Mouse (Mus musculus) limb, embryonic 13.5 days (tissue): ENCODE results near the gene Atrip. TPM values are rescaled to one million over a fixed set of nuclear protein-coding genes. Genes with fewer than 3 reads are reported as not detected.

Experiments used
- ATAC-seq: fragments of 200-750 bp; cut with Nextera tagmentation; 2 replicates; pipeline ENCODE4 v1.8.0; 2017; ENCODE audit warnings: low read depth, moderate number of reproducible peaks, moderate TSS enrichment; ENCODE audit not compliant: low FRiP score
- H3K27ac ChIP-seq: fragments of 300-500 bp; sonication (generic); 2 replicates; pipeline ENCODE4 v1.5.1; 2015; ENCODE audit warnings: inconsistent platforms, mild to moderate bottlenecking, moderate library complexity
- H3K27me3 ChIP-seq: fragments of 300-500 bp; sonication (generic); 2 replicates; pipeline ENCODE4 v1.6.1; 2015; ENCODE audit warnings: mild to moderate bottlenecking, inconsistent platforms
- H3K36me3 ChIP-seq: fragments of 300-500 bp; sonication (generic); 2 replicates; pipeline ENCODE4 v1.6.1; 2015; ENCODE audit warnings: inconsistent platforms, mild to moderate bottlenecking, moderate library complexity
- H3K4me1 ChIP-seq: fragments of 300-500 bp; sonication (generic); 2 replicates; pipeline ENCODE4 v1.6.1; 2015; ENCODE audit warnings: inconsistent platforms
- H3K4me2 ChIP-seq: fragments of 300-500 bp; sonication (generic); replicated peaks from 2 replicates; pipeline ENCODE4 v1.6.1; 2015; ENCODE audit warnings: inconsistent platforms, mild to moderate bottlenecking, moderate library complexity
- H3K4me3 ChIP-seq: fragments of 300-500 bp; sonication (generic); 2 replicates; pipeline ENCODE4 v1.5.1; 2015; ENCODE audit warnings: moderate library complexity, mild to moderate bottlenecking, inconsistent platforms
- H3K9ac ChIP-seq: fragments of 300-500 bp; sonication (generic); 2 replicates; pipeline ENCODE4 v1.6.1; 2015; ENCODE audit warnings: mild to moderate bottlenecking, inconsistent platforms
- H3K9me3 ChIP-seq: fragments of 300-500 bp; sonication (generic); 2 replicates; pipeline ENCODE4 v1.6.1; 2016; ENCODE audit warnings: inconsistent platforms
- WGBS: fragments of 180-500 bp; shearing (Covaris S2); methylation state at CpG from one replicate; pipeline ENCODE4 v1.1.7; 2015; 5-methylcytosine and 5-hydroxymethylcytosine counted together
- polyA plus RNA-seq: library from polyadenylated mRNA; unstranded; fragments of >200 nt; fragmentation: Nextera tagmentation; extraction: Ambion mirVana; gene quantifications from 2 replicates; pipeline ENCODE4 v1.2.1, GENCODE M21; 2015

Atrip gene
- polyA plus RNA-seq, 1 experiment from 2014 or later, result 29.0 TPM

DNA sequence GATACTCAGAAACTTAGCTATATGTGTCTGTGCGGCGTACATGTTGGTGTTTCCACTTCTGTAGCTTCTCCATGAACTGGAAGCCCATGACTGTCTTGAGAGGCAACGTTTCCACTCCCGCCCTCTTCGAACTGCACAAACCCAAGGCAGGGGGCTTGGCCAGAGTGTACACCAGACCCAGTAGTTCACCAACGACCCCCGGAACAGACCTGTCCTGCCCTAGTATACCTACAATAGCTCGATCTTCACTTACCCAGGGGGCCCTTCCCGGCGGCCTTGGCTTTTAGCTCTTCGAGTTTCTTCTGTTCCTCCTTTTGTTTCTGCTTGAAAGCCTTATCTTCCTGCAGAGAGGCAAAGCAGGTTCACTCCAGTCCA, 7.8 kb upstream of the Atrip start:
- 2% methylated on average over 11 of the region's 11 CpGs for WGBS
- peak overlapping the region; percentile 81 for H3K4me3 ChIP-seq
- H3K27me3 ChIP-seq, result no peaks in the 10 kb centered on the region
- H3K27ac ChIP-seq, result peak overlapping the region; percentile 48; the same call in 1 of the 2 replicates
- ATAC-seq, result peak; percentile 14; the same call in 1 of the 2 replicates
- H3K9me3 ChIP-seq, result no peaks in the 10 kb centered on the region
- H3K9ac ChIP-seq, result peak overlapping the region; percentile 91
- peak overlapping the region; percentile 85 for H3K4me2 ChIP-seq
- peaks cover 25% of the 10 kb centered on the region for H3K36me3 ChIP-seq
- H3K4me1 ChIP-seq, result peaks cover 17% of the 10 kb centered on the region

DNA sequence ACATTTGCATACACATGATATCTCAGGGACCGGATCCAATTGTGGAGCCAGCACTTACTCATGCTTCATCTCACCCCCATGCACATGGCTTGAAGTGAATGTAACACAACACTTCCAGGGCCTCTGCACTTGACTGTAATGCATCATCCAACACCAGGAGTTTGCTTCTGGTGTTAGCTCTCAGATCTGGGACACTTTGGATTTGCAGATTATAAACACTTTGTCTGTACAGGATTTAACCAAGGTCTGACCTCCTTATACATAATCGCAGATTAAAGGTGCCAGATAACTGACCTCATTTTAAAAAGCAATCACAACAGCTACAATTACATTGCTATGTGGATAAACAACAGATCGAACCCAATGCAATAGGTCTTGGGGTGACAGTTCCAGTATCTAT, 6.6 kb upstream of the Atrip start:
- H3K4me2 ChIP-seq, result peak overlapping the region; percentile 85
- no peaks in the 10 kb centered on the region for H3K9me3 ChIP-seq
- H3K27ac ChIP-seq, result no peak overlapping the region
- H3K36me3 ChIP-seq, result peaks cover 25% of the 10 kb centered on the region
- peak overlapping the region; percentile 81; the same call in 1 of the 2 replicates for H3K4me3 ChIP-seq
- ATAC-seq, result no peak
- H3K27me3 ChIP-seq, result no peaks in the 10 kb centered on the region
- no peak overlapping the region for H3K9ac ChIP-seq
- WGBS, result 89% methylated on average over 3 of the region's 3 CpGs
- H3K4me1 ChIP-seq, result peaks cover 17% of the 10 kb centered on the region

DNA sequence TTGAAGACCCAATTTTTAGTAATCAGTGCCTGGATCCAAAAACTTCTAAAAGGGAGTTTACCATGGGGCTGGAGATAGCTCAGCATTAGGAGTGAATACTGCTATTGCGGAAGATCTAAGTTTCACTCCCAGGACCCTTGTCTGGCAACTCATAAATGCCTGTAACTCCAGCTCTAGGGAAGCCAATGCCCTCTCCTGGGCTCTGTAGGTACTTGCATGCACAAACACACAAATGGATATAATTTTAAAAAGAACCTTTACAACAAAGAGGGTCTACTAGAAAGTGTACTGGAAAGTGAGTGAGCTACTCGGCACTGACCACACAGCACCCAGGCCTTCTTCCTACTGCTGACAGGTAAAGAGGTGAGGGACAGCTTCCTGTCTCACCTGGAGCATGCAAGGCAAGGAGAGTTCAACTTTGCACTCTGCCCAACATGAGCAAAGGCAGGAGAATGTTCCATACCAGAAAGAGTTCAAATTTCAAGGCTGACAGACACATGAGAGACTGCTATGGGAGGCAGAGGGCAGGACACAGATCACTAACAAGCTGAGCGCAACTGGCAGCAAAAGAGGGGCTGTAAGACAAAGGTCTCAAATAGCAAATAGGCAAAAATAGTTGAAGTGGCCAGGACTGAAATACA, 5.7 kb downstream of the Atrip start:
- ATAC-seq, result no peak
- Histone ChIP-seq H3K36me3 (peaks cover 84% of the 10 kb centered on the region), H3K4me2 (no peak overlapping the region), H3K4me3 (no peak overlapping the region), H3K9me3 (no peaks in the 10 kb centered on the region), H3K27ac (no peak overlapping the region), H3K27me3 (no peaks in the 10 kb centered on the region), H3K9ac (no peak overlapping the region), H3K4me1 (peaks cover 9% of the 10 kb centered on the region)
- WGBS, result 87% methylated on average over 3 of the region's 3 CpGs

GRCm38 (mm10) chr9:109060898-109061295, 13.0 kb downstream of the Atrip start:
- Histone ChIP-seq H3K4me3 (no peak overlapping the region), H3K4me1 (peaks cover 14% of the 10 kb centered on the region), H3K9me3 (no peaks in the 10 kb centered on the region), H3K9ac (no peak overlapping the region), H3K36me3 (peaks cover 84% of the 10 kb centered on the region), H3K4me2 (no peak overlapping the region), H3K27ac (no peak overlapping the region), H3K27me3 (no peaks in the 10 kb centered on the region)
- WGBS, result 87% methylated on average over 5 of the region's 5 CpGs
- no peak for ATAC-seq

DNA sequence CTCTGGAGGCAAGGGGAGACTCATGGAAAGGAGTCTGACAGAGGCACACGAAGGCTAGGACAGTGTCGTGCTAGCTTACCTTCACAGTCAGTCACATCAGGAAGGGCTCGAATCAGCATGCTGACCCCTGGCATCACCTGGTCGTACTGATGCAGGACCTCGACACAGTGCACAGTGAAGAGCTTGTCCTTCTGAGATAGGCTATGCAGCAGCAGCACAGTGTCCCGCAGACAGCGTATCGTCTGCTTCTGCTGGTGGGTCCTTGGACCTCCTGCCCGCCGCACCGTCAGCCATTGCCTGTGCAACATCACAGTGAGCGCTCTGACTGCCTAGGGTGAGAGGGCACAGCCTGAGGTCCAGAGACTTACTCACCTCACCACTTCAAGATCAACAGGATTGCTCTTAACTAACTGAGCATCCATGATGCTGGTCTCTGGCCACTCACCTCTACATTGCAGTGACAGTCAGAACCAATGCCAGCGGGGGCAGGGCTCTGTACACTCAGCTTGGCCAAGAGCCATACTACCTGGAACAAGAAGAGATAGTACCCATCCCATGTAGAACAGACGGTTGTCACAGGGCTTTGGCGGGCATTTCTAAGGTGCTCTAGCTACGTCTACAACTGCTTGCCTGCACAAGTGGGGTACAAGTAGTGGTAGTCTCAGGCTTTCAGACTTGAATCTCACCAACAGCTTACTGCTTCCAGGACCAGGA, 13.6 kb downstream of the Atrip start:
- 92% methylated on average over 16 of the region's 16 CpGs for WGBS
- no peak overlapping the region for H3K27ac ChIP-seq
- no peak overlapping the region for H3K4me3 ChIP-seq

DNA sequence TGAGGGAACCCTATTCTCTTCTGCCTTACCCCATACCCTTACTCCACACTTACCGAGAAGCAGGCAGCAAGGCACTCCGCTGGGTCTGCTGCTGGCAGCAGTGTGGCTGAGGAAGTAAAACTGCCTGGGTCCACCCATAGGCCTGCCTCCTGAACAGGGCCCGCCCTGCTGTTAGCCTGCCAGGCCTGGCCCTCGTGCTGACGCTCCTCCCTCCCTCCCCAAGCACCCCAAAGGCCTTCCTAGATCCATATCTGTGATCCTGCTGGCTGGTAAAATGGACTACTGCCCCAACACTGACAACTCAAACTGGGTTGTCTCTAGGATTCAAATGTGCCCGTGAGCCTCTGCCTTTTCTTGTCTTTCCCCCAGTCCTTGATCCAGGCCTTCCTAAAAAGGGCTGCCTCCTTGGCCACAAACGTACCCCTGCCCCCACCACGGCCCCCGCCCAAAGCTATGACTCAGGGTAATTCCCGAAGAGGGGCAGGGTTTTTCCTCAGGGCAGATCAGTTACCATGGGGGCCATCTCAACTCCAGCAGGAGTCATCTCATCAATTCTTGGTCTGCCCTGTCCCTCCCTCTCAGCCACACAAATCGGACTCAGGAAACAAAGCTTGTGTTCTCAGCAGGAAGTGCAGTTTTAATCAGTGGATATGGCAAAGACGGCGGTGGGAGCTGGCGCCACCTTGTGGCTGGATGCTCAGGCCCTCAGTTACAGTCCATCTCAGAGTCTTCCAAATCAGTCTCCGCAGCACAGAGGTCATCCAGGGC, 14.6 kb downstream of the Atrip start, which contains the start of gene Trex1:
Gene Trex1 (minus strand): TSS at position 599 of the 768 bp plus-strand sequence.
- ATAC-seq, result peak; percentile 85
- peak within 1 kb of the TSS; percentile 70 for H3K27ac ChIP-seq
- no peaks in the 10 kb centered on the region for H3K9me3 ChIP-seq
- H3K36me3 ChIP-seq, result peaks cover 71% of the 10 kb centered on the region
- no peaks in the 10 kb centered on the region for H3K27me3 ChIP-seq
- H3K4me3 ChIP-seq, result peak within 1 kb of the TSS; percentile 39
- peak within 1 kb of the TSS; percentile 68 for H3K9ac ChIP-seq
- WGBS, result 20% methylated on average over 15 of the region's 15 CpGs
- peaks cover 19% of the 10 kb centered on the region for H3K4me1 ChIP-seq
- peak within 1 kb of the TSS; percentile 62 for H3K4me2 ChIP-seq

More for the DNA sequence above, 13.6 kb downstream of the Atrip start:
- H3K4me2 ChIP-seq, result no peak overlapping the region
- no peak for ATAC-seq
- peaks cover 14% of the 10 kb centered on the region for H3K4me1 ChIP-seq
- H3K9me3 ChIP-seq, result no peaks in the 10 kb centered on the region
- no peaks in the 10 kb centered on the region for H3K27me3 ChIP-seq
- H3K36me3 ChIP-seq, result peaks cover 82% of the 10 kb centered on the region
- no peak overlapping the region; the same call in 1 of the 2 replicates for H3K9ac ChIP-seq

GRCm38 (mm10) chr9:109058006-109058765, 15.7 kb downstream of the Atrip start:
- Histone ChIP-seq H3K4me3 (no peak overlapping the region), H3K4me1 (peaks cover 20% of the 10 kb centered on the region), H3K36me3 (peaks cover 60% of the 10 kb centered on the region), H3K4me2 (peak overlapping the region; percentile 62), H3K9ac (peak overlapping the region; percentile 68), H3K27me3 (no peaks in the 10 kb centered on the region), H3K27ac (no peak overlapping the region), H3K9me3 (no peaks in the 10 kb centered on the region)
- no peak for ATAC-seq
- 94% methylated on average over 19 of the region's 19 CpGs for WGBS

DNA sequence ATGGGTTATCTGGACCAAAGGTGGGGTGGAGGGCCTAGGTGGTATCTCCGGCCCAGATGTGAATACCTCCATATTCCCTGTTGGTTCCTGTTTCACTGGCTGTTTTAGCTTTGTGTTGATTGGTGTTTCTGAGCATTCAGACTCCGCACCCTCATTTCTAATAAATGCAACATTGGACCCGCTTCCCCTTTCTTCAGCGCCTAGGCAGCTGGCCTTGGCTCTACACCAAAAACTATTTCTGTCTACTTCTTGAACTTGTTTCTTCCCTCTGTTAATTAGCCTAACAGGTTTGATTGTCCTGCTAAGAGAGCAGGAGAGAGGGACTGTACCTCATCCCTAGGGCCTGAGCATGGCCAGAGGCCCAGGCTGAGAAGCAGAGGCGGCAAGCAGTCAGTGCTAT, 16.4 kb downstream of the Atrip start:
- no peak for ATAC-seq
- Histone ChIP-seq H3K9me3 (no peaks in the 10 kb centered on the region), H3K27ac (no peak overlapping the region), H3K4me1 (peaks cover 20% of the 10 kb centered on the region), H3K27me3 (no peaks in the 10 kb centered on the region), H3K4me3 (no peak overlapping the region), H3K36me3 (peaks cover 58% of the 10 kb centered on the region), H3K9ac (no peak overlapping the region), H3K4me2 (no peak overlapping the region)
- 95% methylated on average over 5 of the region's 5 CpGs for WGBS

DNA sequence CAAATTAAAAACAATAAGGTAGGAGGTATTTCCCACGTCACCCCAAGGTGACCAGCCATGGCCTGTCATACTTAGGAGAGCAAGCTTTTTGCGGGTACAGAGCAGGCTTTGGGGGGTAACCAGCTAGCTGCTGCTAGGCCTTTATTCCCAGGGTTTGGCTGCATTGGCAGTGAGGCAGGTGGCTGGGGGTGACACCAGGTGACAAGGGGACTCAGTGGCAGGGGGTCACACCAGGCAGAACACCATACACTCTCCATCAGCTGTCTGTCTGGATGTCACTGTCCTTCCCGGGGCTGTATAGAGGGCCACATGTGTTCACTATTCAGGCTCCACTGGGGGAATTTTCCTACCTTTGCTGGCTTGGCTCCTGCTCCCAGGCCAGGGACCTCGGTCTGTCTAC, 17.0 kb downstream of the Atrip start:
- Histone ChIP-seq H3K27ac (no peak overlapping the region), H3K4me1 (peaks cover 20% of the 10 kb centered on the region), H3K4me3 (no peak overlapping the region), H3K27me3 (no peaks in the 10 kb centered on the region), H3K4me2 (no peak overlapping the region), H3K36me3 (peaks cover 57% of the 10 kb centered on the region), H3K9me3 (no peaks in the 10 kb centered on the region), H3K9ac (no peak overlapping the region)
- 84% methylated on average over 4 of the region's 4 CpGs for WGBS
- ATAC-seq, result no peak

DNA sequence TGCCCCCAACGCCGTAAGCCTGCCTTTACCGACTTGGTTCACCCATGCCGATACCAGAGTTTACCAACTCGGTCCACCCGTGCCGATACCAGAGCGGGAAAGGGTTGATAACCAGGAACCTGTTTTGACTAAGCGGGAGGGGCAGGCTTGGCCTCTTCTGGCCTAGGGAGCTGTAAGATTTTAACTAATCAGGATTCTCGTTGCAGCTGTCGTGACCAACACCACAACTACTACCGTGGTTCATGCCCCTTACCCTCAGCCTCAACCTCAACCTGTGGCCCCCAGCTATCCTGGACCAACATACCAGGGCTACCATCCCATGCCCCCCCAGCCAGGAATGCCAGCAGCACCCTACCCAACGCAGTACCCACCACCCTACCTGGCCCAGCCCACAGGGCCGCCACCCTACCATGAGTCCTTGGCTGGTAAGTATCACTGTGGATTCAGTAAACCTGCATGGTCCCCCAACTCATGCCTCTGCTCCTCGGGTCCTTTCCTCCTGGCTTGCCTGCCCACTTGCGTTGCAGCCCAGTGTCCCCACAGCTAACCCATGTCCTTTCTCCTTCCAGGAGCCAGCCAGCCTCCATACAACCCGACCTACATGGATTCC, 17.7 kb downstream of the Atrip start:
- no peaks in the 10 kb centered on the region for H3K9me3 ChIP-seq
- 90% methylated on average over 17 of the region's 17 CpGs for WGBS
- H3K27me3 ChIP-seq, result no peaks in the 10 kb centered on the region
- peaks cover 61% of the 10 kb centered on the region for H3K36me3 ChIP-seq
- H3K4me1 ChIP-seq, result peaks cover 20% of the 10 kb centered on the region
- no peak overlapping the region for H3K9ac ChIP-seq
- no peak for ATAC-seq
- no peak overlapping the region for H3K4me3 ChIP-seq
- H3K27ac ChIP-seq, result no peak overlapping the region
- no peak overlapping the region for H3K4me2 ChIP-seq

DNA sequence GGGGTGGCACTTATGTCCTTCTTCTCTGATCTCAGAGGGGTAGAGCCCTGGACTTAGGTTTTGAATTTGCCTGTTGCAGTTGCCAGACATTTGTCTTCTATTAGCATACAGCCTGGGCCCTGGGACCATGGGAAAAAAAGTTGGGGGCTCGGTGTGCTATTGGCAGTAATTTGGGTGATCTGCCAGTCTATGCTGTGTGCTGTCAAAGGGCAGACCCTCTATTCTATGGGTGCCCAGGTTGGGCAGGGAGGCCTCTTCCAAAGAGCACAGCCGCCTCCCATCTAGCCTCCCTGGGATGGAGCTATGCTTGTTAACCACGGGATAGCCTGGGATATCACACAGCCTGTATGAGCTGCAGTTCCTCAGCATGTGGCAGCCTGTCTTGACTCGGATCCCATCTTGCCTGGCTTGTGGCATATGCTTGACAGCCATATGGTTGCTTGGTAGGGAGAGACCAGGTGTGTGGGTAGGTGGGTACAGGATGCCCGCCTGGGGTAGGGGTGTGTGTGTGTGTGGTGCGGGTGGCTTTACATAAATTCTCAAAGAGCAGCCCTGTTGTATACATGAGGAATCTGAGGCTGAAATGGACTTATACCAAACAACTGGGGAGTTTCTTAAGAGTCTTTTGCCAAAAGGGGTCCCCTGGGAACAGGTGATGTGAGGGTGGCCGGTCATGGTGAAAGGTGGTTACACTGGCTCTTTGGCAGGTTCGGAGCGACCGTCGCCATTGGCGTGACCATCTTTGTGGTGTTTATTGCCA, 18.5 kb downstream of the Atrip start:
- H3K36me3 ChIP-seq, result peaks cover 57% of the 10 kb centered on the region
- no peak for ATAC-seq
- no peak overlapping the region for H3K4me3 ChIP-seq
- H3K9ac ChIP-seq, result peak overlapping the region; percentile 53; the same call in 1 of the 2 replicates
- no peaks in the 10 kb centered on the region for H3K9me3 ChIP-seq
- peaks cover 20% of the 10 kb centered on the region for H3K4me1 ChIP-seq
- WGBS, result 87% methylated on average over 12 of the region's 12 CpGs
- peak overlapping the region; percentile 46 for H3K4me2 ChIP-seq
- H3K27ac ChIP-seq, result no peak overlapping the region
- no peaks in the 10 kb centered on the region for H3K27me3 ChIP-seq
